10 mouse cellular contexts compared by ENCODE assay signal in genomic region chr13:59881989-59882784, GRCm38 (mm10). TPM values are rescaled to one million over a fixed set of nuclear protein-coding genes. Genes with fewer than 3 reads are reported as not detected.
DNase-seq lines count a peak whose midpoint lies in the region; ATAC-seq lines count a peak whose summit lies in the region.
"Had no signal": no experiment of that assay in that cellular context is flagged by ENCODE, and none has a peak within 500 bp of the region (broad histone marks: within the 10 kb centered on the region; RNA-seq: fewer than 3 reads in every experiment).

No protein-coding gene starts in this region.

- H3K4me1 ChIP-seq in hindbrain, embryonic 13.5 days (replicated peaks) = peaks cover 22% of the 10 kb centered on the region
- peaks cover 26% of the 10 kb centered on the region for H3K4me1 ChIP-seq in limb, embryonic 15.5 days

- 26% methylated on average over 12 of the region's 19 CpGs for WGBS in hindbrain, embryonic 13.5 days
- 9% methylated on average over 12 of the region's 19 CpGs for WGBS in limb, embryonic 15.5 days

- no peaks in the 10 kb centered on the region for H3K36me3 ChIP-seq in hindbrain, embryonic 13.5 days
- no peaks in the 10 kb centered on the region for H3K36me3 ChIP-seq in limb, embryonic 15.5 days

- ATAC-seq in hindbrain, embryonic 13.5 days (ENCODE audit: low FRiP score) = 0 out of 2 replicates have a peak, but pooled peaks have one; percentile 28
- no peak for ATAC-seq in limb, embryonic 15.5 days (ENCODE audit: insufficient number of reproducible peaks, low FRiP score, low TSS enrichment, low read depth)
- ATAC-seq in cerebellum, adult (ENCODE audit: insufficient number of reproducible peaks, low FRiP score, low TSS enrichment) = no peak

- H3K4me2 ChIP-seq in hindbrain, embryonic 13.5 days = peak overlapping the region; percentile 43
- H3K4me2 ChIP-seq in limb, embryonic 15.5 days = peak overlapping the region; percentile 19; the same call in 1 of the 2 replicates

- peaks cover 6% of the 10 kb centered on the region; the same call in 1 of the 2 replicates for H3K9me3 ChIP-seq in hindbrain, embryonic 13.5 days
- no peaks in the 10 kb centered on the region for H3K9me3 ChIP-seq in limb, embryonic 15.5 days

- H3K4me3 ChIP-seq in hindbrain, embryonic 13.5 days = 0 out of 2 replicates have a peak overlapping the region, but pooled peaks have one; percentile 18
- H3K4me3 ChIP-seq in limb, embryonic 15.5 days = no peak overlapping the region
- H3K4me3 ChIP-seq: erythroblast, embryonic 14.5 days had no signal

- DNase-seq in heart, adult 11 months = peak; percentile 81
- no peak for DNase-seq in heart, postnatal 4 days
- peak; percentile 75 for DNase-seq in adrenal gland, postnatal 14 days
- no peak for DNase-seq in layer of hippocampus, postnatal 14 days (ENCODE audit: low spot score in 2 of 2)
- no peak for DNase-seq in urinary bladder, postnatal 25 days (ENCODE audit: low spot score)

- H3K27me3 ChIP-seq in hindbrain, embryonic 13.5 days = no peaks in the 10 kb centered on the region
- H3K27me3 ChIP-seq in limb, embryonic 15.5 days = no peaks in the 10 kb centered on the region

- H3K9ac ChIP-seq in hindbrain, embryonic 13.5 days = 0 out of 2 replicates have a peak overlapping the region, but pooled peaks have one; percentile 46
- no peak overlapping the region for H3K9ac ChIP-seq in limb, embryonic 15.5 days
- H3K9ac ChIP-seq: liver, embryonic 14.5 days had no signal

- no peak overlapping the region; the same call in 1 of the 2 replicates for H3K27ac ChIP-seq in hindbrain, embryonic 13.5 days
- H3K27ac ChIP-seq in limb, embryonic 15.5 days = peak overlapping the region; percentile 82
- H3K27ac ChIP-seq: liver, embryonic 14.5 days had no signal

RNA-seq across cellular contexts. Expression of gene Tut7, which starts 59.2 kb away (rescaled TPM):
- total RNA-seq in heart, postnatal 4 days (2021) = 10 to 100 TPM; 52.2 to 54.1 TPM
- total RNA-seq in adrenal gland, postnatal 14 days (2021) = 67.8 and 79.4 TPM in 2 replicates
- 51.5 and 53.1 TPM in 2 replicates for polyA plus RNA-seq in hindbrain, embryonic 13.5 days (2015; fragmentation: Nextera tagmentation; extraction: Ambion mirVana)
- 50.4 and 57.1 TPM in 2 replicates for polyA plus RNA-seq in limb, embryonic 15.5 days (2015; fragmentation: Nextera tagmentation; extraction: Ambion mirVana)
- total RNA-seq in layer of hippocampus, postnatal 14 days (2021) = 10 to 100 TPM; 65.5 to 67.9 TPM

Comparison
In these comparisons a context has a peak if more than half of its experiments do, and no peak if none do; other contexts are left out.
1. DNase-seq: peak in heart, adult 11 months (single experiment) and adrenal gland, postnatal 14 days (single experiment); none in heart, postnatal 4 days (single experiment), layer of hippocampus, postnatal 14 days (0 of 2) and urinary bladder, postnatal 25 days (single experiment).